Mouse (Mus musculus) stomach, embryonic 16.5 days (tissue): ENCODE measurements around the gene Commd8. TPM values are rescaled to one million over a fixed set of nuclear protein-coding genes. Genes with fewer than 3 reads are reported as not detected.

Source experiments
- ATAC-seq: fragments of 200-750 bp; cut with Nextera tagmentation; 2 replicates; pipeline ENCODE4 v1.8.0; 2017; ENCODE audit warnings: moderate number of reproducible peaks, moderate TSS enrichment; ENCODE audit not compliant: insufficient read depth, low FRiP score
- H3K27ac ChIP-seq: fragments of 300-500 bp; sonication (generic); 2 replicates; pipeline ENCODE4 v1.5.1; 2014; ENCODE audit warnings: low read length
- H3K27me3 ChIP-seq: fragments of 300-500 bp; sonication (generic); 2 replicates; pipeline ENCODE4 v1.6.1; 2014; ENCODE audit warnings: low read length, control low read depth, mixed read lengths; ENCODE audit not compliant: control insufficient read depth, insufficient read depth
- H3K36me3 ChIP-seq: fragments of 300-500 bp; sonication (generic); 2 replicates; pipeline ENCODE4 v1.6.1; 2014; ENCODE audit warnings: low read length; ENCODE audit not compliant: control insufficient read depth, insufficient read depth
- H3K4me1 ChIP-seq: fragments of 300-500 bp; sonication (generic); 2 replicates; pipeline ENCODE4 v1.6.1; 2014; ENCODE audit warnings: low read length, control low read depth, mixed read lengths; ENCODE audit not compliant: control insufficient read depth, insufficient read depth
- H3K4me2 ChIP-seq: fragments of 300-500 bp; sonication (generic); 2 replicates; pipeline ENCODE4 v1.6.1; 2014; ENCODE audit warnings: low read depth, low read length, mixed read lengths
- H3K4me3 ChIP-seq: fragments of 300-500 bp; sonication (generic); replicated peaks from 2 replicates; pipeline ENCODE4 v1.5.1; 2014; ENCODE audit warnings: mild to moderate bottlenecking, low read length
- H3K9ac ChIP-seq: fragments of 300-500 bp; sonication (generic); 2 replicates; pipeline ENCODE4 v1.6.1; 2014; ENCODE audit warnings: low read length
- H3K9me3 ChIP-seq: fragments of 300-500 bp; sonication (generic); replicated peaks from 2 replicates; pipeline ENCODE4 v1.6.1; 2016; ENCODE audit warnings: low read length, control low read depth; ENCODE audit not compliant: control insufficient read depth
- WGBS: fragments of 180-500 bp; shearing (Covaris S2); extraction: QIAGEN DNeasy Blood & Tissue Kit; methylation state at CpG from one replicate; pipeline ENCODE4 v1.1.7; 2014; 5-methylcytosine and 5-hydroxymethylcytosine counted together
- polyA plus RNA-seq: library from polyadenylated mRNA; unstranded; fragments of >200 nt; fragmentation: Nextera tagmentation; extraction: Ambion mirVana; gene quantifications from 2 replicates; pipeline ENCODE4 v1.2.1, GENCODE M21; 2015

Commd8 gene
- 133 and 136 TPM in 2 replicates for polyA plus RNA-seq

DNA sequence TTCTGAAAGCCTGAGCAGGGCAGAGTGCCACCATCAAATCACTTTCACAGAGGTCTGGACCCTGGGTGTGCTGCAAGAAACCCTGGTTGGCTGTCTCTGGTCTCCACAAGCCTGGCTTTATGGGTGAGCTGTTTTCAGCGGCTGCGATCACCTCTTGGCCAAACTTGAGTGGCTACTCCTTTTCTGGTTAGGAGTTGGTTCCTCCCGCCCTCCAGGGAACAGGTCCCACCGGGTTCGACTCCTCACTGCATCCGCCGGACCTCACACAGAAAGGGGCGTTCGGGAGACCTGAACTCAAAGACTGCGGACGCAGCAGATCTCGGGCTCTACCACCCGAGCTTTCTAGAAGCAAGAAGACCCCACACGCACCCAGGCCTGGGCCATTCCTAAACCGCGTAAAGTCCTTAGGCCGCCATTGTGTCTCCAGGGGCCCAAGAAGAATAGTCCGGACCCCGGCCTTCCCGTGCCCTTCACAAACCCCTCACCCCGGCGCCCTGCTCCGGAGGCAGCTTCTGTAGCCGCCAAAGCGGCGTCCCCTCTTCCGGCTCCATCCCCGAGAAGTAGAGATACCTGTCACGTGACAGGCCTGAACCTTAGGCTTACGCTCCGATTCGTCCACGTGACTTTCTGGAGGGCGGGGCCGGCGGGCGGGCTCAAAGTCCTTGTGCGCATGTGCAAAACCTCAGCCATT lies at the start of gene Commd8:
TSS of gene Commd8 (minus strand) at position 596 of the 691 bp plus-strand sequence.
- H3K4me2 ChIP-seq: peak within 1 kb of the TSS; percentile 85
- WGBS: under 1% methylated on average over 38 of the region's 38 CpGs
- H3K4me1 ChIP-seq: peaks cover 18% of the 10 kb centered on the region
- H3K27ac ChIP-seq: peak within 1 kb of the TSS; percentile 77
- H3K4me3 ChIP-seq: peak within 1 kb of the TSS; percentile 92
- peak; percentile 92 for ATAC-seq
- peak within 1 kb of the TSS; percentile 90 for H3K9ac ChIP-seq
- H3K36me3 ChIP-seq: no peaks in the 10 kb centered on the region
- no peaks in the 10 kb centered on the region for H3K27me3 ChIP-seq
- H3K9me3 ChIP-seq: no peaks in the 10 kb centered on the region

DNA sequence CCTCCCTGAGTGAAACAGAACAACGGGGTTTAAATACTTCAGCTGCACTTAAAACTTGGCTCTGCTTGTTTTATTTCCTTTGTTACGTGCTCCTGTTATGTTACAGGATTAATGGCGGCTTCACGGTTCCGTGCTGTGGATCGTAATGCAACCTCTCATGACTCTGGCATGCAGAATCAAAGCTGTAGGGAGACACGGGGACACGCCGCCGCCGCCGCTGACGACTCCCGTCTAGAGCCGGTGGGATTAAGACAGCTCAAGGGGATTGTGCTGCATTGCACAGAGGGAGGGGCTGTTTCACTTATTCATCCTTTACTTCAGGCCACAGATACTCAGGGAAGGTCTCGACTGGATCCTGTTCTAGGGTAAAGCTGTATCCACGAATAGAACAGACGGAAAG lies 43.8 kb upstream of the Commd8 start:
- peak; percentile 62; the same call in 1 of the 2 replicates for ATAC-seq
- H3K9me3 ChIP-seq: no peaks in the 10 kb centered on the region
- no peak overlapping the region for H3K27ac ChIP-seq
- no peaks in the 10 kb centered on the region for H3K27me3 ChIP-seq
- H3K36me3 ChIP-seq: no peaks in the 10 kb centered on the region
- peak overlapping the region; percentile 39 for H3K4me2 ChIP-seq
- H3K4me1 ChIP-seq: no peaks in the 10 kb centered on the region
- WGBS: 60% methylated on average over 18 of the region's 18 CpGs
- H3K9ac ChIP-seq: 0 out of 2 replicates have a peak overlapping the region, but pooled peaks have one; percentile 44
- no peak overlapping the region; the same call in 1 of the 2 replicates for H3K4me3 ChIP-seq

DNA sequence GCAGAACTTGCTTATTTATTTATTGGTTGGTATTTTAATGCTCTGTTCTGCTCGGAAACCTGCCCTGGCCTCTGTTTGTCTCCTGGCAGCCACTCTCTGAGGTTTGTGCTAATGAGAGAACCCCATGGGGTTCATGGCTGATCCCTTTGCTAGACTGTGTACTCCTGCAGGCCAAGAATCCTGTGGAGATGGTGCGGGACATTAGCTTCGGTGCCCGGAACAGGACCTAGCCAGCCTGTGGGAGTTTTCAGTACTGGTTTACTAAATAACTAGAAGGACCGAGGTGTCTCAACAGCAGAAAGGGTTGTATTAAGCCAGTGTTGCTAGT lies 42.8 kb upstream of the Commd8 start:
- no peaks in the 10 kb centered on the region for H3K27me3 ChIP-seq
- no peaks in the 10 kb centered on the region; the same call in 1 of the 2 replicates for H3K4me1 ChIP-seq
- H3K36me3 ChIP-seq: no peaks in the 10 kb centered on the region
- H3K4me3 ChIP-seq: no peak overlapping the region
- 82% methylated on average over 5 of the region's 5 CpGs for WGBS
- H3K27ac ChIP-seq: no peak overlapping the region
- no peak overlapping the region for H3K4me2 ChIP-seq
- ATAC-seq: no peak
- no peak overlapping the region for H3K9ac ChIP-seq
- H3K9me3 ChIP-seq: no peaks in the 10 kb centered on the region

DNA sequence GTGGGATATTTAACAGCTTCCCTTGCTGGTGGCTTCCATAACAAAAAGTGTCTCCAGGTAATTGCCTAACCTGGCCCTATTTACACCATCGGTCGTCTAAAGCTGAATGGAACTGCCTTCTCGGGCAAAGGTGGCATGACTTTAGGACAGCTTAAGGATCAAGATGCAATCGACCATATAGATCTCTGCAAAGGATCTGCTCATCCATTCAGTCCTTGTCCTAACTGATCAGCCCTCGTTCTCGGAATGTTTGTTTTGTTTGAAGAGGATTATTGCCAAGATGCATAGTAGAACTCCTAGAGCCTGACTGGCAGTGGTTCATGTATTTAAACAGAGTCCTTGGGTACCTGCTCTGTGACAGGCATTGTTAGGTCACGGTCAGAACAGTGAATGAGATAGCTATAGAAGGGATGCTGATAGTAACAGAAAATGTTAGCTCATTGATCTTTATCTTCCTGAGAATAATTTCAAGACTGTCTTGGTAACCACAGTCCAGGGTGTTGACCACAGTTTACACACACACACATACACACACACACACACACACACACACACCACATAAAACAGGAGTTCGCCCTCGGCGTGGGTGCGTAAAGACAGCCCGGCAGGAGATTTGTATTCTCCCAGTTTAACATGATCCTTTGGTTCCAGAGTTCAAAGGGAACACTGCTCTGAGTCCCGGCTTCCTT lies 42.3 kb upstream of the Commd8 start:
- 73% methylated on average over 13 of the region's 13 CpGs for WGBS
- Histone ChIP-seq H3K4me1 (no peaks in the 10 kb centered on the region; the same call in 1 of the 2 replicates), H3K9me3 (no peaks in the 10 kb centered on the region), H3K4me2 (no peak overlapping the region), H3K27me3 (no peaks in the 10 kb centered on the region), H3K36me3 (no peaks in the 10 kb centered on the region), H3K4me3 (no peak overlapping the region), H3K9ac (no peak overlapping the region), H3K27ac (no peak overlapping the region)
- no peak for ATAC-seq

DNA sequence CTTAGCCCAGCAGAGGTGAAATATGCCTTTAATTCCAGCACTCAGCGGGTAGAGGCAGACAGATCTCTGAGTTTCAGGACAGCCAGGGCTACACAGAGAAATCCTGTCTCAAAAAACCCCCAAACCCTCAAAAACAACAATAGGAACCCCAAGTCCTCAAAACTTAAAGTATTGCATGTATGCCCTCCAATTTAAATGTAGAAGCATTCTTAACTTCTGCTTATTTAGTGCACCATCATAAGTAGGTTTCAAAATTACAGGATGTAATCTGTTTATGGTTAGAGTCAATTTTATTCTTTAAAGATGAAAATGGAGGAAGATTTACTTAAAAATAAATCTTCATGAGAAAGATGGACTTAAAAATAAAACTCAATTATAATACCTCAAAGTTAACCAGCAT lies 40.5 kb upstream of the Commd8 start:
- WGBS: 75% methylated on average over 1 of the region's 1 CpGs
- Histone ChIP-seq H3K9me3 (no peaks in the 10 kb centered on the region), H3K4me1 (peaks cover 5% of the 10 kb centered on the region), H3K36me3 (no peaks in the 10 kb centered on the region), H3K4me3 (no peak overlapping the region), H3K27ac (no peak overlapping the region), H3K9ac (no peak overlapping the region), H3K4me2 (no peak overlapping the region), H3K27me3 (no peaks in the 10 kb centered on the region)
- ATAC-seq: no peak

DNA sequence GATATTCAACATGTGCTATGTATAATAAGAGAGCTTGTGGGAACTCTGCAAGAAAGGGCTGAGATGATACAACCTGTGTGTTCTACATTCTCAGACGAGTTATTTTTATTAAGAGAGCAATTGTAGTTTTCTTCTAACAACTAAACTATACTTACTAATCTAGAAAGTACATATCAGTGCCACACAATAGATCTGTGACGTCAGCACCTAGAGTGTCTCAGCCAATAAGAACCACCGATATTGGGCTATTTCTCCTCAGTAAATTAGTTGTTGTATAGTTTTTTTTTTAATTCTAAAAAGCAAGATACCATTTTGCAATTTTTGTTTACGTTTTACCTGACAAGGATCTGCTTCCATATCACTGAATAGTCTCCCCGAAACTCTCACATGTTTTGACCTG lies 37.3 kb upstream of the Commd8 start:
- 83% methylated on average over 5 of the region's 5 CpGs for WGBS
- H3K36me3 ChIP-seq: no peaks in the 10 kb centered on the region
- no peak overlapping the region for H3K9ac ChIP-seq
- no peaks in the 10 kb centered on the region for H3K9me3 ChIP-seq
- H3K4me2 ChIP-seq: 0 out of 2 replicates have a peak overlapping the region, but pooled peaks have one; percentile 13
- no peak overlapping the region for H3K27ac ChIP-seq
- H3K4me3 ChIP-seq: no peak overlapping the region
- H3K4me1 ChIP-seq: peaks cover 7% of the 10 kb centered on the region
- ATAC-seq: no peak
- no peaks in the 10 kb centered on the region for H3K27me3 ChIP-seq

DNA sequence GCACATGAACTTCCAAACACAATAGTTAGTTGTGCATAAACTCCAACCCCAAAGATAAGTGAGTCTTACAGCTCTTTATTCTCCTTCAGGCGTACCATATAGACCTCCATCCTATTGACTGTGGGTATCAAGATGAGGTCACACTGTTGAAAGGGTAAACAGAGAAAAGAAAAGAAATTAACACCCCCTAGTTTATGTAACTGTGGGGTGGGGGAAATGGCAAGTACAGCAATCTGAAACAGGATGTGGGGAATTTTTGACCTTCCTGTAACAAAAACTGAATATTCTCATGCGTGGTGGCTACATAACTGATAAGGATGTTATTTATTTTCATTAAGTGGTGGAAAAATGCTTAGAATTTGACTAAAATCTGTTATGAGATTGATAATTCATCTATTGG lies 36.5 kb upstream of the Commd8 start:
- Histone ChIP-seq H3K4me1 (peaks cover 7% of the 10 kb centered on the region), H3K9me3 (no peaks in the 10 kb centered on the region), H3K27ac (no peak overlapping the region), H3K36me3 (no peaks in the 10 kb centered on the region), H3K9ac (no peak overlapping the region), H3K4me3 (peak overlapping the region; percentile 72), H3K27me3 (no peaks in the 10 kb centered on the region), H3K4me2 (peak overlapping the region; percentile 92)
- WGBS: 68% methylated on average over 2 of the region's 2 CpGs
- no peak for ATAC-seq

DNA sequence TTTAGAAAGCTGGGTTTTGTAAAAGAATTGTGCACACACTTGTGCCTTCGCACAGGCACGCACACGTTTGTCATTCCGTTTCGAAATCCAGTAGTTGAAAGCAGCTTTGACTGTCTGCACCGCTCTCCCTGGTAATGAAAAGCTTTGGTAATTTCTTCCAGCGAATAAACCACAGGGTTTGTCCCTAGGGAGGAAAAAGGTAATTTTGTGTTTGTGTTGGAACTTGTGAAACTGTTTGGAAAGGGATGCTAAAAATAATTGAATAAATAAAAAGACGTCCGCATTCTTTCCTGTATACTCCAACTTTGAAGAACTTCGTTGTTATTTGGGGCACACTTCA lies 35.7 kb upstream of the Commd8 start:
- H3K4me3 ChIP-seq: peak overlapping the region; percentile 72
- 7% methylated on average over 10 of the region's 10 CpGs for WGBS

DNA sequence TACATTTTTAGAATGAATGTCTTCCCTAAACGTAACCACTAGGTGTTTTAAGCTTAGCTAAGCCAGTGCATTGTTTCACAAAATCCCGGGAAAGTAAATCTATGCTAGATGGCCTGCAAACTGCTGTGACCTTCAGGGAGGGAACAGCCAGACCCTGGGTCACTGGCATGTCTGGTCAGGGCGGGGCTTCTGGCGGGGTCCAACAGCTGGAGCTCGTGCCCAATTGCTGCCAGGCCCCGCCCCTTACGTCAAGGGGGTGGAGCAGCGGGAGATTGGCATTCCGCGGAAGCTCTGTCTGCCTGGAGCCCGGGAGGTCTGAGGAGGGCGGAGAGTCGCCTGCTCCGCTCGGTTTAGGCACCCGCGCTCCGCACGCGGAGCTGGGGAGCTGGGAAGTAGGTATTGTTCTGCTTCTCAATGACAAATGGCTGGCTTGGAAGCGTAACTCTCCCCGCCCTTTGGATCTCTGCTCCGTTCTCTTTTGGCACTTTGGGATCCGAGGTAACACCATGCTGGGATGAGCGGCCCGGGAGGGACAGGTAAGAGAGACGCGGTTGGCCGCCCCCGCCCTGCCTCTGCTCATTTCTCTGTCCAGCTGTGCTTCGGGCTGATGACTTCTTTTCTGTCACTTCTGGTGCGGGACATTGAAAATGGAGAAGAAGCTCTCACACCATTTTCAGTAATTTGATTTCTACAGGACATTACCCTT lies 35.2 kb upstream of the Commd8 start:
- H3K4me1 ChIP-seq: peaks cover 7% of the 10 kb centered on the region
- WGBS: under 1% methylated on average over 32 of the region's 32 CpGs
- H3K27ac ChIP-seq: peak overlapping the region; percentile 73
- H3K9ac ChIP-seq: peak overlapping the region; percentile 77
- H3K27me3 ChIP-seq: no peaks in the 10 kb centered on the region
- peak overlapping the region; percentile 72 for H3K4me3 ChIP-seq
- H3K9me3 ChIP-seq: no peaks in the 10 kb centered on the region
- no peaks in the 10 kb centered on the region for H3K36me3 ChIP-seq
- peak overlapping the region; percentile 92 for H3K4me2 ChIP-seq
- peak; percentile 98 for ATAC-seq

More for the DNA sequence above, 35.7 kb upstream of the Commd8 start:
- Histone ChIP-seq H3K9ac (peak overlapping the region; percentile 77), H3K27ac (peak overlapping the region; percentile 73), H3K36me3 (no peaks in the 10 kb centered on the region), H3K27me3 (no peaks in the 10 kb centered on the region), H3K4me2 (peak overlapping the region; percentile 92), H3K4me1 (peaks cover 7% of the 10 kb centered on the region), H3K9me3 (no peaks in the 10 kb centered on the region)
- ATAC-seq: no peak
